Mouse (Mus musculus) T-cell, adult 66 days (primary cell): ENCODE measurements around the gene Vmn1r234. TPM values are rescaled to one million over a fixed set of nuclear protein-coding genes. Genes with fewer than 3 reads are reported as not detected.

Experiments
- total RNA-seq, 2 experiments: library from RNA; stranded (reverse); gene quantifications; 3 replicates in 1 of 2; 4 replicates in 1 of 2; pipeline ENCODE4 v1.2.4; 2023

Vmn1r234 gene
- total RNA-seq = not detected

DNA sequence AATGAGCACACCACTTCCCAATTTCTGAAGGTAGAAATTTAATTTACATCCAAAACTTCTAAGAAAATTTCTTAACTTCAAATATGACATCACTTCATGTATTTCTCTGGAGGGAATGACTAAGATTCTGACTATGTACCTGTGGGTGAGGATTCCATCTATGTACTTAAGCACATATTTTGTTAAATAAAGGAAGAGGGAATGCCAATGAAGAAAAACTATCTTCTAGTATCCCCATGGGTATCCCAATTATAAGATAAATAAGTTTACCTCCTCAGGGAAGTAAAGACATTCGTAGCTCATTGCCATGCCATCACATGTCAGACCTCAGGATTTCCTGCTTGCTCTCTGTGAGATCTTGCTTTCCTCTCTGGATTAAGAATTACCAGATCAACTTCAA is at the start of gene Vmn1r234:
TSS of gene Vmn1r234 (plus strand) at position 301 of the 400 bp plus-strand sequence.

DNA sequence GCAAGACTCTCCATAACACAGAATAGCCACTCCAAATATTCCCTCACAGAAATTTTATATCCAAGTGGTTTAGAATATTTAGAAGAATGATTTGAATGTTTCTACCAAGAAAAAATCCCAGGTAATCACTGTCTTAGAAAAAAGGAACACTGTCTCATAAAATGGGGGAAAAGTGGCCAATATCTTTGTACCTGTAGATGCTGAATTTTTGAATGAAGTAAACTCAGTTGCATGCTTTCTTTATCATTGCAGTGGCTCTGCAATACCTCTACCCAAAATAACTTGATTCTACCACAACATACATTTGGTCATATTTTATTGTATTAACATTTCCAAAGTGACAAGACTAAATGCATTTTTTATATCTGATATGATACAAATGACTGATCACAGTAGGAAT is 30.2 kb downstream of the Vmn1r234 start, which contains the start of gene Vmn1r235:
TSS of gene Vmn1r235 (plus strand) at position 301 of the 400 bp plus-strand sequence.

DNA sequence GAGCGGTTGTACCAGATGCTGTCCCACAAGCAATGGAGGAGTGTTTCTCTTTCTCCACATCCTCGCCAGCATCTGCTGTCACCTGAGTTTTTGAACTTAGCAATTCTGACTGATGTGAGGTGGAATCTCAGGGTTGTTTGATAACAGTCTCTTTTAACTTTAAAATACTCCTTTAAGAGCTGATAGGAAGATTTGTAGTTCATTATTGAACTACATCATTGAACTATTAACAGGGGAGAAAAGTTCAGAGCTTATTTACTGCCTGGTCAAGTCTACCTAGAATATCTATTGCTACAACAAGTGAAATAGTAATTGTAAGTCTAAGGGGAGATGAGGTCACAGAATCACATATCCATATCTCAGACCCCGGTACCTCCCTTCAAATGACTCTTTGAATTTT is 56.8 kb downstream of the Vmn1r234 start, which contains the start of gene Vmn1r236:
TSS of gene Vmn1r236 (plus strand) at position 301 of the 400 bp plus-strand sequence.

Other genes with a start within 250 kb of the Vmn1r234 start
- not detected for gene Vmn1r233, start 229.6 kb upstream of the Vmn1r234 start, total RNA-seq
- gene Zfp160, start 217.2 kb upstream of the Vmn1r234 start, total RNA-seq = 10 to 100 TPM; 10.7 to 14.4 TPM
- not detected for gene Vmn1r235, start 30.3 kb downstream of the Vmn1r234 start, total RNA-seq
- not detected for gene Vmn1r236, start 56.9 kb downstream of the Vmn1r234 start, total RNA-seq
- not detected for gene Vmn1r237, start 85.8 kb downstream of the Vmn1r234 start, total RNA-seq
- 1 to 10 TPM; 6.8 TPM for gene Zfp677, start 157.7 kb downstream of the Vmn1r234 start, total RNA-seq
- 1 to 10 TPM; 1.9 to 2.7 TPM for gene Zfp54, start 197.1 kb downstream of the Vmn1r234 start, total RNA-seq
- 10 to 100 TPM; 21.6 to 22.3 TPM for gene Zfp51, start 224.3 kb downstream of the Vmn1r234 start, total RNA-seq